Mouse (Mus musculus) common myeloid progenitor, adult 5-6 weeks (primary cell): ENCODE measurements around the gene Tle1. TPM values are rescaled to one million over a fixed set of nuclear protein-coding genes. Genes with fewer than 3 reads are reported as not detected.

ENCODE experiments used
- ATAC-seq: replicated peaks from 2 replicates; pipeline ENCODE4 v1.8.0; 2016; ENCODE audit warnings: low read depth, mild to moderate bottlenecking, moderate TSS enrichment, inconsistent platforms; ENCODE audit not compliant: poor library complexity, severe bottlenecking
- total RNA-seq: library from RNA; stranded (forward); fragments of 200-1000, 187-1606 nt; gene quantifications from 2 replicates; pipeline ENCODE4 v1.2.3, GENCODE M21; 2017

Tle1 gene
- total RNA-seq, 1 experiment from 2014 or later: 17.9 TPM

GRCm38 (mm10) chr4:72069111-72069534 lies 131.6 kb downstream of the Tle1 start:
- ATAC-seq: no peak

GRCm38 (mm10) chr4:72067937-72068336 lies 132.8 kb downstream of the Tle1 start:
- no peak for ATAC-seq
